ENCODE assay signal across 14 mouse cellular contexts in genomic region chr9:58549694-58550093, GRCm38 (mm10). TPM values are rescaled to one million over a fixed set of nuclear protein-coding genes. Genes with fewer than 3 reads are reported as not detected.
DNase-seq lines count a peak whose midpoint lies in the region; ATAC-seq lines count a peak whose summit lies in the region.
"Had no signal": no experiment of that assay in that cellular context is flagged by ENCODE, and none has a peak within 500 bp of the region (broad histone marks: within the 10 kb centered on the region; RNA-seq: fewer than 3 reads in every experiment).

No protein-coding gene starts in this region.

- H3K27ac ChIP-seq in midbrain, embryonic 11.5 days (ENCODE audit: low read depth, low read length): 0 out of 2 replicates have a peak overlapping the region, but pooled peaks have one; percentile 9
- H3K27ac ChIP-seq in midbrain, embryonic 16.5 days (ENCODE audit: low read length): no peak overlapping the region
- H3K27ac ChIP-seq: forebrain, embryonic 15.5 days; heart, embryonic 15.5 days; hindbrain, embryonic 15.5 days; limb, embryonic 13.5 days had no signal

- intact Hi-C loops in gastrocnemius, postnatal 14 days (cut with DNase I; ENCODE audit: low total_unique reads): no loop called here
- intact Hi-C loops in gastrocnemius, postnatal 36 days (cut with DNase I): no loop called here

- DNase-seq in gastrocnemius, postnatal 14 days: peak; percentile 34
- DNase-seq in gastrocnemius, postnatal 36 days: no peak
- peak; percentile 53 for DNase-seq in midbrain, embryonic 11.5 days (ENCODE audit: low spot score, missing footprints)
- peak; percentile 46 to 56 for DNase-seq in cerebellum, postnatal 14 days
- no peak for DNase-seq in liver
- DNase-seq in layer of hippocampus, postnatal 36 days: no peak
- DNase-seq: adrenal gland, adult 2 months; liver, postnatal 0 days had no signal

- H3K27me3 ChIP-seq in midbrain, embryonic 11.5 days (ENCODE audit: control insufficient read depth, insufficient read depth, low read length): no peaks in the 10 kb centered on the region
- H3K27me3 ChIP-seq in midbrain, embryonic 16.5 days (ENCODE audit: control insufficient read depth, insufficient read depth, low read depth, low read length): no peaks in the 10 kb centered on the region
- H3K27me3 ChIP-seq: forebrain, embryonic 15.5 days; heart, embryonic 15.5 days; hindbrain, embryonic 15.5 days; limb, embryonic 13.5 days had no signal

- H3K9me3 ChIP-seq in midbrain, embryonic 11.5 days (ENCODE audit: control insufficient read depth, low read length): no peaks in the 10 kb centered on the region
- no peaks in the 10 kb centered on the region for H3K9me3 ChIP-seq in midbrain, embryonic 16.5 days (replicated peaks; ENCODE audit: control insufficient read depth, low read length, poor library complexity, severe bottlenecking)
- H3K9me3 ChIP-seq: forebrain, embryonic 15.5 days; heart, embryonic 15.5 days; hindbrain, embryonic 15.5 days; limb, embryonic 13.5 days had no signal

- H3K36me3 ChIP-seq in midbrain, embryonic 11.5 days (ENCODE audit: control insufficient read depth, insufficient read depth, low read length): no peaks in the 10 kb centered on the region
- H3K36me3 ChIP-seq in midbrain, embryonic 16.5 days (ENCODE audit: control insufficient read depth, insufficient read depth, low read length): no peaks in the 10 kb centered on the region
- H3K36me3 ChIP-seq: forebrain, embryonic 15.5 days; heart, embryonic 15.5 days; hindbrain, embryonic 15.5 days; limb, embryonic 13.5 days had no signal

- no peak overlapping the region for H3K9ac ChIP-seq in midbrain, embryonic 11.5 days (ENCODE audit: low read length)
- H3K9ac ChIP-seq in midbrain, embryonic 16.5 days (ENCODE audit: low read depth, low read length): no peak overlapping the region
- H3K9ac ChIP-seq: forebrain, embryonic 15.5 days; heart, embryonic 15.5 days; hindbrain, embryonic 15.5 days; limb, embryonic 13.5 days; liver, postnatal 0 days had no signal

- ATAC-seq in midbrain, embryonic 11.5 days (ENCODE audit: low FRiP score): no peak
- no peak for ATAC-seq in midbrain, embryonic 16.5 days
- ATAC-seq: forebrain, embryonic 15.5 days; liver, postnatal 0 days had no signal

- H3K4me2 ChIP-seq in midbrain, embryonic 11.5 days: no peak overlapping the region
- no peak overlapping the region for H3K4me2 ChIP-seq in midbrain, embryonic 16.5 days (ENCODE audit: low read length)
- H3K4me2 ChIP-seq: forebrain, embryonic 15.5 days; heart, embryonic 15.5 days; hindbrain, embryonic 15.5 days; limb, embryonic 13.5 days had no signal

- H3K4me1 ChIP-seq in midbrain, embryonic 11.5 days (ENCODE audit: control insufficient read depth, insufficient read depth, low read length): peaks cover 7% of the 10 kb centered on the region; the same call in 1 of the 2 replicates
- peaks cover 22% of the 10 kb centered on the region for H3K4me1 ChIP-seq in midbrain, embryonic 16.5 days (ENCODE audit: control insufficient read depth, insufficient read depth, low read length)

- 89% methylated on average over 3 of the region's 3 CpGs for WGBS in midbrain, embryonic 11.5 days
- WGBS in midbrain, embryonic 16.5 days: 85% methylated on average over 3 of the region's 3 CpGs

- no peak overlapping the region for H3K4me3 ChIP-seq in midbrain, embryonic 11.5 days (ENCODE audit: low read depth, low read length)
- H3K4me3 ChIP-seq in midbrain, embryonic 16.5 days (ENCODE audit: low read depth, low read length): no peak overlapping the region
- H3K4me3 ChIP-seq: forebrain, embryonic 15.5 days; heart, embryonic 15.5 days; hindbrain, embryonic 15.5 days; limb, embryonic 13.5 days had no signal

RNA-seq across cellular contexts. Expression of gene Cd276, which starts 5.5 kb away (rescaled TPM):
- total RNA-seq in gastrocnemius, postnatal 14 days (2021): 10 to 100 TPM; 15.6 to 25.1 TPM
- 1 to 10 TPM; 8.8 to 9.9 TPM for total RNA-seq in gastrocnemius, postnatal 36 days (2021)
- 22.5 and 23.8 TPM in 2 replicates for polyA plus RNA-seq in midbrain, embryonic 11.5 days (2014; fragmentation: Nextera tagmentation; extraction: Ambion mirVana)
- polyA plus RNA-seq in midbrain, embryonic 16.5 days (2015; fragmentation: Nextera tagmentation; extraction: Ambion mirVana): 28.9 and 30.9 TPM in 2 replicates
- 1 to 10 TPM; 5.8 to 6.0 TPM for total RNA-seq in layer of hippocampus, postnatal 36 days (2021)
- total RNA-seq: granulocyte monocyte progenitor cell, adult 5-6 weeks had no signal

RNA-seq across cellular contexts. Expression of gene Nptn, which starts 32.3 kb away (rescaled TPM):
- 100 to 1,000 TPM in 1 of 2 experiments, 10 to 100 TPM in 1; 91.0 to 101 TPM for total RNA-seq in gastrocnemius, postnatal 14 days (2021)
- 100 to 1,000 TPM; 106 to 112 TPM for total RNA-seq in gastrocnemius, postnatal 36 days (2021)
- 60.7 and 66.1 TPM in 2 replicates for polyA plus RNA-seq in midbrain, embryonic 11.5 days (2014; fragmentation: Nextera tagmentation; extraction: Ambion mirVana)
- 174 and 197 TPM in 2 replicates for polyA plus RNA-seq in midbrain, embryonic 16.5 days (2015; fragmentation: Nextera tagmentation; extraction: Ambion mirVana)
- 100 to 1,000 TPM; 825 to 896 TPM for total RNA-seq in layer of hippocampus, postnatal 36 days (2021)

Comparison
In these comparisons a context has a peak if more than half of its experiments do, and no peak if none do; other contexts are left out.
1. DNase-seq: peak in gastrocnemius, postnatal 14 days (single experiment), midbrain, embryonic 11.5 days (single experiment) and cerebellum, postnatal 14 days (2 of 2); none in gastrocnemius, postnatal 36 days (0 of 2), liver (single experiment) and layer of hippocampus, postnatal 36 days (0 of 2).
2. RNA of gene Nptn, which starts 32.3 kb away (total RNA-seq): 825 to 896 TPM in layer of hippocampus, postnatal 36 days; 106 to 112 TPM in gastrocnemius, postnatal 36 days and 91.0 to 101 TPM in gastrocnemius, postnatal 14 days; every median in the first group is over 4 times any median in the second.